Mouse (Mus musculus) bone marrow, adult 2 months (tissue): ENCODE measurements around the gene Stxbp5. TPM values are rescaled to one million over a fixed set of nuclear protein-coding genes. Genes with fewer than 3 reads are reported as not detected.

ENCODE experiments used
- H3K27ac ChIP-seq: fragments of 200-500 bp; 2 replicates; pipeline ENCODE4 v1.5.1; 2012; ENCODE audit warnings: low read depth, mild to moderate bottlenecking, control low read depth, inconsistent platforms, low read length; ENCODE audit not compliant: control insufficient read depth, poor library complexity, insufficient read depth
- H3K4me1 ChIP-seq: fragments of 200-500 bp; 2 replicates; pipeline ENCODE4 v1.6.1; 2011; ENCODE audit warnings: low read length; ENCODE audit not compliant: control insufficient read depth, insufficient read depth
- H3K4me3 ChIP-seq: fragments of 200-500 bp; replicated peaks from 2 replicates; pipeline ENCODE3; 2011; ENCODE audit warnings: mild to moderate bottlenecking, low read depth, low read length, control low read depth; ENCODE audit not compliant: control insufficient read depth
- CTCF ChIP-seq: fragments of 200-500 bp; IDR thresholded peaks from 2 replicates; pipeline ENCODE4 v1.5.1; 2011; ENCODE audit warnings: low read length, control low read depth; ENCODE audit not compliant: control insufficient read depth, insufficient read depth
- POLR2A ChIP-seq: fragments of 200-500 bp; IDR thresholded peaks from 2 replicates; pipeline ENCODE4 v1.6.1; 2011; ENCODE audit warnings: low read depth, mild to moderate bottlenecking, control low read depth, low read length, borderline replicate concordance; ENCODE audit not compliant: control insufficient read depth
- WGBS: fragments of 180-500 bp; shearing (Covaris S2); methylation state at CpG from one replicate; pipeline ENCODE4 v1.1.7; 2018; 5-methylcytosine and 5-hydroxymethylcytosine counted together
- polyA plus RNA-seq: library from polyadenylated mRNA; stranded (reverse); fragments of >200 nt; gene quantifications from 2 replicates; pipeline ENCODE4 v1.2.4, GENCODE M21; 2011; ENCODE audit warnings: low replicate concordance; ENCODE audit not compliant: missing spikeins, insufficient read depth, insufficient read length

Stxbp5 gene
- polyA plus RNA-seq, 1 experiment, result 23.6 TPM

DNA sequence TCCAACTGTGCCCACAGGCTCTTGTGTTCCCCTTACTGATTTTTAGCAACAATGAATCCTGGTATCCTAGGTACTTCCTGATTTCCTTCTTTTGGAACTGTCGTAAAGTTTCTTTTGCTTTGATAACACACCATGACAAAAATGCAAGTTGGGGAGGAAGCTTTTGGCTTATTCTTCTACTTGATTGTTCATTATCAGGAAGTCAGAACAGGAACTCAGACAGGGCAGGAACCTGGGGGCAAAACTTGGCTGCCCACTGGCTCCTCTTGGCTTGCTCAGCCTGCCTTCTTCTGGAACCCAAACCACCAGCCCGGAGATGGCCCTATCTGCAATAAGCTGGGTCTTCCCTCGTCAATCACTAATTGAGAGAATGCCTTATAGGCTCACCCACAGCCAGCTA, 25.0 kb downstream of the Stxbp5 start:
- Histone ChIP-seq H3K4me1 (peaks cover 1% of the 10 kb centered on the region; the same call in 1 of the 2 replicates), H3K4me3 (no peak overlapping the region), H3K27ac (no peak overlapping the region)
- no peak for TF ChIP-seq POLR2A
- no peak for TF ChIP-seq CTCF
- WGBS, result 18% methylated on average over 3 of the region's 3 CpGs

DNA sequence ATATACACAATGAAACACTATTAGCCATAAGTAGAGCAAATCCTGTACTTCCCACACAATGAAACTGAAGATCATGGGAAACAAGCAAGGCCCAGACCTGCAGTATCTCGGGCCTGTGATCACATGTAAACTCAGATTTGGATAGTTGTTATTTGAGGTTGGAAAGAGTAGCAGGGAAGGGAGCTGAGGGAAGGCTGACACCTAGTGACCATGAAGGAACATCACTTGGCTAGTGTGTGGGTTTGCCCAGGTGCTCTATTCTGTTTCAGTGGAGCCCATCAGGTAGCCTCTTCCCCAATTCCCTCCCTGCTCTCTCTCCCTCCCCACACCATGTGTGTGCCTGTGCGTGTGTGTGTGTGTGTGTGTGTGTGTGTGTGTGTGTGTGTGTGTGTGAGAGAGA, 28.7 kb downstream of the Stxbp5 start:
- 79% methylated on average over 2 of the region's 2 CpGs for WGBS
- H3K4me3 ChIP-seq, result no peak overlapping the region
- no peak overlapping the region for H3K27ac ChIP-seq
- peaks cover 1% of the 10 kb centered on the region; the same call in 1 of the 2 replicates for H3K4me1 ChIP-seq
- TF ChIP-seq POLR2A (no peak), CTCF (no peak)

DNA sequence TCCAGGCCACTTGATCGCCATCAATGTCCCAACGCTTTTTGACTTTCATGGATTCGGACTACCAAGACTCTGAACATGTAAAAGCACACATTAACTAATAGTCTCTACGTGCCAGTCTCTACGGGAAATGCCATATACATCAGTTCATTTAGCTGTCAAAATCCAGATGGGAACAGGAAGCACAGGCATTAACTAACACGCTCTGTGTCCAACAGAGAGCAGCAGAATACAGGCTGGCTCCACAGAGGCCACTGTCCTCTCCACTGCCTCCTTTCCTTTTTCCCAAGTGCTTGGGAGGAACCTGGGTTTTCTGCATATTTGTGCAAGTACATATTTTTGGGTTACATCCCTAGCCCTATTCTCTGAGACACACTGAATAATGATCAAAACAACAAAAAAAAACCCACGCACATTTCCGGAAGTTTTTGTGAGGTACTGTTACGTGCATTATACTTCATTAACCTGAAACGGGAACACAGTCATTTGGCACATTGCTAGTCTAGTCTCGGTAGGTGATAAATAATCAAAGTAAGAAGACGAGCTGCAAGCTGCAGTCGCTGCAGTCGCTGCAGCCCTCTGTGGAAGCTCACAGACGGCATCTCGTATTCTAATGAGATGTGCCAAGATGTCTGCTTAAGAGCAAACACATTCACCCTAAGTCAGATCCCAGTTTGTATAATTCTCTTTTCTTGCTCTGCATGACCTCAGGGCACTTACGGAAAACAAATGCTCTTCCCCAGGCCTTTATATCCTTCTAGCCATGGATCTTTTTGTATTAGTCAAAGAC, 33.9 kb downstream of the Stxbp5 start:
- no peak for TF ChIP-seq POLR2A
- TF ChIP-seq CTCF, result no peak
- Histone ChIP-seq H3K4me1 (no peaks in the 10 kb centered on the region), H3K4me3 (no peak overlapping the region), H3K27ac (no peak overlapping the region)
- 85% methylated on average over 17 of the region's 17 CpGs for WGBS

DNA sequence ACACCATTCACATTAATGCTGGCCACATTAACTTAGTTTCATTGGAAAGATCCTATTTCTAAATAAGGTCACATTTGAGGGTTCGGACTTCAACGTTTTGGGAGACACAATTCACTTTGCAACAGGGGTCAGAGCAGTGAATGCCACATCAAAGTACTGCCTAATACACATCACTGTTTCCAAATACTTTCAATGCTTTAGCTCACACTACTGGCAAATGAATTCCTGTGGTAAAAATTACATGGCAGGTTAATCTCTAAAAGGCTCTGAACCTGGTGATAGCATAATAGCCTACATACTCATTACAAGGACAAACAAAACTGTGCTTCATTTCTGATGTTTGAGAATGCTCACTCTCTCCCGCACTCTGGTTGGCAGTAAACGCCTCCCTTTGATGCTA, 40.9 kb downstream of the Stxbp5 start:
- Histone ChIP-seq H3K4me3 (no peak overlapping the region), H3K27ac (no peak overlapping the region), H3K4me1 (no peaks in the 10 kb centered on the region; the same call in 1 of the 2 replicates)
- 90% methylated on average over 4 of the region's 4 CpGs for WGBS
- TF ChIP-seq CTCF (no peak), POLR2A (no peak)

DNA sequence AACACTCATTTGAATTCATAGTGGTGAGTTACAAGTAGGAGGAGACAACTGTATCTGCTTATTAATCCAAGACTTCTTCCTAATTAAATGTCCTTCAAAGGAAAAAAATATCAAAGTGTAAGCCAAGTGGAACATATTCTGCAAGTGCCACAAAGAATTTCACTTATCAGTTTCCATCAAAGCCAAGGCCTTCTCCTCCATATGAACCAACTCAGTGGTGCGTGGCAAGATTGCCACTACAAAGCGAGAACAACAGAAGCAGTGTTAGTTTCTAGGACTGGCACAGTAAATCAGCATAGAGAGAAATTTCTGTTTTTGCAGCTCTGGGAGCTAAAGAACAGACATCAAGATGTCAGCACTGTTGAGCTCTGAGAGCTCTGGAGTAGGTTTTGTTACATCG, 41.4 kb downstream of the Stxbp5 start:
- WGBS, result 90% methylated on average over 3 of the region's 3 CpGs
- no peak overlapping the region for H3K4me3 ChIP-seq
- H3K4me1 ChIP-seq, result no peaks in the 10 kb centered on the region; the same call in 1 of the 2 replicates
- TF ChIP-seq CTCF (no peak), POLR2A (no peak)
- no peak overlapping the region for H3K27ac ChIP-seq

DNA sequence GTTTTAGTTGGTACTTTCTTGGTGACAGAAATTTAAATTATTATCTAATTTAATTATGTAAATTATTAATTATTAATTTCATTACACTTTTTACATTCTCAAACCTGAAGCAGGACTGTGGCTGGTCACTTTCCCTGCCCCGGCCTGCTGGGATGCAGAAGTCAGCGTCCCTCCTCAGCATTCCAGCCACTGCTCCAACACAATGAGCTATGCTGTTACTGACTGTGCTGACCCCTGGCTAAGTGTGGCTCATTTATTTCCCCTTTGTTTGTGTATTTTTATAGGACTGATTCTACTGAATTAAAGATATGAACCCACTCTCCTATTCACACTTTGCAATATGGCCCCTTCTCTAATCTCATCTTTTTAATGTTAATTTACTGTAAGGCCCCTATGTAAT, 43.0 kb downstream of the Stxbp5 start:
- TF ChIP-seq CTCF, result no peak
- no peak for TF ChIP-seq POLR2A
- WGBS, result 95% methylated on average over 2 of the region's 2 CpGs
- Histone ChIP-seq H3K4me1 (no peaks in the 10 kb centered on the region; the same call in 1 of the 2 replicates), H3K27ac (no peak overlapping the region), H3K4me3 (no peak overlapping the region)

DNA sequence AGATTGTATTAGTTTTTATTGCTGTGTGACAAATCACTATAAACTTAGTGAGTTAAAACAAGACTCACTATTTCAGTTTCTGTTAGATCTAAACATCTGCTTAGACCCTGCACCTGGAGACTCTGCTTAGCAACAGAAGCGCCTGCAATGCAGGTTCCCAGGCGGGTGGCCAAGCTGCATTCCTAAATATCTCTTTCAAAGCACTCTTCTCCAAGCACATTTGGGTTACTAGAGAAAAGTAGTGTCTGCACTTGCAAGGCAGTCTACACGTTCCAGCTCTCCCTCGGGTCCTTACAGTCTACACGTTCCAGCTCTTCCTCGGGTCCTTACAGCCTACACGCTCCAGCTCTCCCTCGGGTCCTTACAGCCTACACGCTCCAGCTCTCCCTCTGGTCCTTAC, 44.1 kb downstream of the Stxbp5 start:
- WGBS, result 89% methylated on average over 9 of the region's 9 CpGs
- H3K4me3 ChIP-seq, result no peak overlapping the region
- no peak overlapping the region for H3K27ac ChIP-seq
- TF ChIP-seq POLR2A (no peak), CTCF (no peak)
- no peaks in the 10 kb centered on the region; the same call in 1 of the 2 replicates for H3K4me1 ChIP-seq

DNA sequence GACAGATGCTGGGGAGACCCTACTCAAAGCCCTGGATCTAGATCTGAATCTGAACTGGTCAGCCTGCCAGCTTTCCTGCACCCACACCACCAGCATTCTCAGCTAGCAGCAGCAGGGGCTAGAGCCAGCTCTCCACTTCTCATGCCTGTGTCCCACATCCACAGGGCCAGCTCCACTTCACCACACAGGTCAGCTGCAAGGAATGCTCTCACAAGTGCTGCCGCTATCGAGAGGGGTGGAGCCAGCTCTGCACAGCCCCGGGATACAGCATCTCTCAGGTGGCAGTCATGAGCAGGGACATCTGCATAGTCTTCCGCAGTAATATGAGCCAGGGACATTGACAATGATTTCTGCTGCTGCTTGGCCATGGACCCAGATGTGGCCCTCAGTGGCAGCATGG, 54.5 kb downstream of the Stxbp5 start:
- Histone ChIP-seq H3K27ac (no peak overlapping the region), H3K4me1 (no peaks in the 10 kb centered on the region), H3K4me3 (no peak overlapping the region)
- 94% methylated on average over 4 of the region's 4 CpGs for WGBS
- TF ChIP-seq CTCF (no peak), POLR2A (no peak)
